Mouse (Mus musculus): ENCODE results near the gene Elp5. TPM values are rescaled to one million over a fixed set of nuclear protein-coding genes. Genes with fewer than 3 reads are reported as not detected.

Gene Elp5
- polyA plus RNA-seq, 1 experiment, result 37.8 TPM

DNA sequence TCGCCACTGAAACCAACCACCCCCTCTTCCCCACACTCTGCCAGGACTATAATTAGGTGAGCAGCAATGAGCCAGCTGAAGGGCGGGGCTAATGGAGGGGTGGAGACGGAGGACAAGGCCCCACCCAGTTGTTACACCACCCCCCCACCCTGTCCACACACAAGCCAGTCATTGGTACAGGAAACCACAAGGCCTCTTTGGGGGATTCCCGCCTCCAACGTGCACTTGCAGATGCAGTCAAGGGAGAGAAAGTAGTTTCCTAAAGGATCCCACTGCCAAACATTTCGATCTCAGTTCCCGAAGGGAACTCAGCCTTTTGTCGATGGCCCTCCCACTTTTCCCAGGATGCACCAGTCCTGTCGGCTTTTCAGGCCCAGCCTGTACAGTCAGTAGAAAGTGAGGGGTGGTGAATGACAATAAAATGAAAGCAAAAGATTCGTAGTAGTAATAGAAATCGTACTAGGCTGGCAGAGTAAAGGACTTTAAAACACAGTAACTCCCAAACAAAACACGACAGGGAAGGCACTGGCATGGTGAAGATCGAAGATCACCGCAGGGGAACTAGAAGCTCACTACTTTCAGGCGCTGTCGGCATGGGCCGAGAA lies 62.6 kb downstream of the Elp5 start:
- H3K36me3 ChIP-seq (ENCODE audit: control insufficient read depth, insufficient read depth, low read length), result peaks cover 35% of the 10 kb centered on the region
- H3K4me3 ChIP-seq (ENCODE audit: low read depth, low read length), result peak overlapping the region; percentile 95
- peaks cover 10% of the 10 kb centered on the region for H3K4me1 ChIP-seq (ENCODE audit: control insufficient read depth, insufficient read depth, insufficient read length, low read length)
- peak overlapping the region; percentile 88 for H3K27ac ChIP-seq (ENCODE audit: insufficient read depth, low read depth, low read length)
- H3K27me3 ChIP-seq (ENCODE audit: control insufficient read depth, insufficient read depth, low read length), result no peaks in the 10 kb centered on the region
- WGBS, result under 1% methylated on average over 17 of the region's 17 CpGs
- TF ChIP-seq POLR2A (IDR thresholded peaks at IDR 0.05; ENCODE audit: low read depth, low read length) (no peak), CTCF (IDR thresholded peaks at IDR 0.05; ENCODE audit: extremely low read depth, insufficient read length, insufficient replicate concordance, low read depth, low read length) (no peak)

- no peak overlapping the region for H3K27ac ChIP-seq (ENCODE audit: insufficient read depth, low read depth, low read length)
- H3K4me1 ChIP-seq (ENCODE audit: control insufficient read depth, insufficient read depth, insufficient read length, low read length), result peaks cover 12% of the 10 kb centered on the region
- no peak for TF ChIP-seq POLR2A (IDR thresholded peaks at IDR 0.05; ENCODE audit: low read depth, low read length)
- TF ChIP-seq CTCF (IDR thresholded peaks at IDR 0.05; ENCODE audit: extremely low read depth, insufficient read length, insufficient replicate concordance, low read depth, low read length), result no peak
- no peaks in the 10 kb centered on the region for H3K27me3 ChIP-seq (ENCODE audit: control insufficient read depth, insufficient read depth, low read length)
- 44% methylated on average over 9 of the region's 9 CpGs for WGBS
- H3K36me3 ChIP-seq (ENCODE audit: control insufficient read depth, insufficient read depth, low read length), result peaks cover 35% of the 10 kb centered on the region
- no peak overlapping the region for H3K4me3 ChIP-seq (ENCODE audit: low read depth, low read length)
These were observed 63.3 kb downstream of the Elp5 start for GRCm38 (mm10) chr11:69919053-69919452.

Other genes with a start within 250 kb of the Elp5 start
- gene Polr2a, start 223.9 kb downstream of the Elp5 start, polyA plus RNA-seq (2012; rRNA removed), result 22.5 and 62.3 TPM in 2 replicates
- gene Slc35g3, start 220.5 kb downstream of the Elp5 start, polyA plus RNA-seq (2012; rRNA removed), result 0.08 and 0.16 TPM in 2 replicates
- gene Zbtb4, start 216.6 kb downstream of the Elp5 start, polyA plus RNA-seq (2012; rRNA removed), result 12.1 and 16.5 TPM in 2 replicates
- gene Chrnb1, start 186.6 kb downstream of the Elp5 start, polyA plus RNA-seq (2012; rRNA removed), result 5.5 and 8.7 TPM in 2 replicates
- gene Fgf11, start 180.7 kb downstream of the Elp5 start, polyA plus RNA-seq (2012; rRNA removed), result 3.6 and 4.8 TPM in 2 replicates
- 30.5 and 63.0 TPM in 2 replicates for gene Tmem102, start 176.9 kb downstream of the Elp5 start, polyA plus RNA-seq (2012; rRNA removed)
- not detected in 2 replicates for gene Gm39566, start 167.2 kb downstream of the Elp5 start, polyA plus RNA-seq (2012; rRNA removed)
- gene Spem2, start 164.1 kb downstream of the Elp5 start, polyA plus RNA-seq (2012; rRNA removed), result not detected in 2 replicates
- gene Spem1, start 160.3 kb downstream of the Elp5 start, polyA plus RNA-seq (2012; rRNA removed), result not detected in 2 replicates
- 11.1 and 12.0 TPM in 2 replicates for gene Nlgn2, start 144.7 kb downstream of the Elp5 start, polyA plus RNA-seq (2012; rRNA removed)
- gene Tmem256, start 144.0 kb downstream of the Elp5 start, polyA plus RNA-seq (2012; rRNA removed), result 98.8 and 99.3 TPM in 2 replicates
- gene Plscr3, start 136.1 kb downstream of the Elp5 start, polyA plus RNA-seq (2012; rRNA removed), result 14.6 and 29.3 TPM in 2 replicates
- 21.1 and 46.3 TPM in 2 replicates for gene Tnk1, start 123.8 kb downstream of the Elp5 start, polyA plus RNA-seq (2012; rRNA removed)
- not detected in 2 replicates for gene Tmem95, start 104.5 kb downstream of the Elp5 start, polyA plus RNA-seq (2012; rRNA removed)
- gene Kctd11, start 101.1 kb downstream of the Elp5 start, polyA plus RNA-seq (2012; rRNA removed), result 1.6 and 2.8 TPM in 2 replicates
- gene Acap1, start 87.0 kb downstream of the Elp5 start, polyA plus RNA-seq (2012; rRNA removed), result 7.3 and 11.6 TPM in 2 replicates
- 1.8 and 2.6 TPM in 2 replicates for gene 2810408A11Rik, start 81.5 kb downstream of the Elp5 start, polyA plus RNA-seq (2012; rRNA removed)
- 17.3 and 23.9 TPM in 2 replicates for gene Neurl4, start 81.4 kb downstream of the Elp5 start, polyA plus RNA-seq (2012; rRNA removed)
- 57.4 and 104 TPM in 2 replicates for gene Gps2, start 68.6 kb downstream of the Elp5 start, polyA plus RNA-seq (2012; rRNA removed)
- gene Eif5a, start 60.6 kb downstream of the Elp5 start, polyA plus RNA-seq (2012; rRNA removed), result 136 and 230 TPM in 2 replicates
- gene Ybx2, start 46.7 kb downstream of the Elp5 start, polyA plus RNA-seq (2012; rRNA removed), result 10.6 and 11.4 TPM in 2 replicates
- 11.2 and 12.9 TPM in 2 replicates for gene Slc2a4, start 34.3 kb downstream of the Elp5 start, polyA plus RNA-seq (2012; rRNA removed)
- 521 and 1,844 TPM in 2 replicates for gene Cldn7, start 17.7 kb downstream of the Elp5 start, polyA plus RNA-seq (2012; rRNA removed)
- 59.7 and 116 TPM in 2 replicates for gene Ctdnep1, start 1.4 kb downstream of the Elp5 start, polyA plus RNA-seq (2012; rRNA removed)
- gene Gabarap, start 8.6 kb upstream of the Elp5 start, polyA plus RNA-seq (2012; rRNA removed), result 211 and 564 TPM in 2 replicates
- 5.7 and 12.4 TPM in 2 replicates for gene Phf23, start 13.3 kb upstream of the Elp5 start, polyA plus RNA-seq (2012; rRNA removed)
- gene Dvl2, start 18.1 kb upstream of the Elp5 start, polyA plus RNA-seq (2012; rRNA removed), result 5.2 and 7.4 TPM in 2 replicates
- gene Acadvl, start 32.9 kb upstream of the Elp5 start, polyA plus RNA-seq (2012; rRNA removed), result 65.6 and 109 TPM in 2 replicates
- 5.3 and 5.5 TPM in 2 replicates for gene Dlg4, start 34.4 kb upstream of the Elp5 start, polyA plus RNA-seq (2012; rRNA removed)
- not detected in 2 replicates for gene Asgr1, start 71.6 kb upstream of the Elp5 start, polyA plus RNA-seq (2012; rRNA removed)
- gene Asgr2, start 110.1 kb upstream of the Elp5 start, polyA plus RNA-seq (2012; rRNA removed), result 0.16 and 0.30 TPM in 2 replicates
- 0.93 and 1.6 TPM in 2 replicates for gene Mgl2, start 147.8 kb upstream of the Elp5 start, polyA plus RNA-seq (2012; rRNA removed)
- 0.24 and 1.0 TPM in 2 replicates for gene Clec10a, start 173.7 kb upstream of the Elp5 start, polyA plus RNA-seq (2012; rRNA removed)
- 6.6 and 12.7 TPM in 2 replicates for gene Slc16a11, start 230.2 kb upstream of the Elp5 start, polyA plus RNA-seq (2012; rRNA removed)
- 3.2 and 4.7 TPM in 2 replicates for gene Slc16a13, start 238.5 kb upstream of the Elp5 start, polyA plus RNA-seq (2012; rRNA removed)
- gene Bcl6b, start 247.3 kb upstream of the Elp5 start, polyA plus RNA-seq (2012; rRNA removed), result 0.98 and 2.2 TPM in 2 replicates